Mouse (Mus musculus) ovary, postnatal 36 days (tissue): ENCODE results near the gene Neurl1a.

ENCODE experiments used
- DNase-seq: peaks from one replicate; pipeline ENCODE4 v3.0.0; 2022; ENCODE audit warnings: low spot score, mixed read lengths

Neurl1a gene

DNA sequence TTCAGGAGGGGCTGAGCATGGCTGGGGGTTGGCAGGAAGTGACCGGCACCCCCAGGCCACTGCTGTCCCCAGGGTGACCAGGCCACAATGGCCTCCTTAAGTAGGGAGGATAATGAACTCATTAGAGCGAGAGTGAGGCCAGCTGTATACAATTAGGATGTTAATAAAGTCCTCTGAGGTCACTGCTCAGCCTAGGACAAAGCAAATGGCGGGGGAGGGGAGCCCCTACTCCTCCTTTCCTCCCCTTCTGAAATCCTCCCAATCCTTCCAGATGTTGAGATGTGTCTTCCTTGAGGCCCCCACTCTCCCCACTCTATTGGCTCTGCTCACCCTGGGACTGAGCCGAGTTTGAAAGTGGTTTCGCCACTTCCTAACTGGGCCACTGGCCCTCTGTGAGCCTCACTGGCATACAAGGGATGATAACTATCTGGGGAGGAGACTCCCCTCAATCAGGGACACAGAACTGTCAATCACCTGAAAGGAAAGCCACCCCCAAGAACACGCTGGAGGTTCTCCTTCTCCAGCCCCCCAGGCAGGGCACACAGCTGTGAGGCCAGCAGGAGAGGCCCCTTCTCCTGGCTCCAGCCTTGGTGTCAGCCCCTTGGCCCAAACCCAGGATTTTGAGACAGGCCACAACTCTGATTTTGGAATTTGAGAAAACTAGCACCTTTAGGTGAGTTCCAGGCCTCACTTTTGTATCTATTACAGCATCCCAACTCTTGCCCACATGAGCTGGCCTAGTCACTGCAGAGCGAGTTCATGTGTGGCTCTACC is 112.9 kb downstream of the Neurl1a start:
- no peak for DNase-seq

DNA sequence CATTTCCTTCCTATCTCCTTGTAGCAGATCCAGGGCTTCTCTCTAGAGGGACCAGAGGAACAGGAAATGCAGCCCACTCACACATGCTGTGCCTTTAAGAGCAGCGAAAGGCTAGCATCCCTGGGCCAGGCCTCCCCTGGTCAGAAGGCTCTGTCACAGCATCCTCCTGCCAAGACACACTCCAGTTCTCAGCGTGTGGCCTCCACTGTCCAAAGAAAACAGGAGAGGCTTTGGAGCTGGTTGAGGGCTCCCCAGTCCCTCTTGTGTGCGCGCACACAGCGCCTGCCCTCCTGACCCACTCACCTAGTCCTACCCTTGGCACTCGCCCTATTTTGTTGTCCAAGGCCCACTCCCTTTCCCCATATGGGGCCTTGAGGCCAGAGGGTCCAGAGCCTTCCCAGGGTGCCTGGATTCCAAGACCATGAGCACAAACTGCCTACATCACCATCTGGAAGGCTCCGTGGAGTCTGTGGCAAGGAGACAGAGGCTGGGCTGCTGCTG is 113.9 kb downstream of the Neurl1a start:
- DNase-seq = no peak

DNA sequence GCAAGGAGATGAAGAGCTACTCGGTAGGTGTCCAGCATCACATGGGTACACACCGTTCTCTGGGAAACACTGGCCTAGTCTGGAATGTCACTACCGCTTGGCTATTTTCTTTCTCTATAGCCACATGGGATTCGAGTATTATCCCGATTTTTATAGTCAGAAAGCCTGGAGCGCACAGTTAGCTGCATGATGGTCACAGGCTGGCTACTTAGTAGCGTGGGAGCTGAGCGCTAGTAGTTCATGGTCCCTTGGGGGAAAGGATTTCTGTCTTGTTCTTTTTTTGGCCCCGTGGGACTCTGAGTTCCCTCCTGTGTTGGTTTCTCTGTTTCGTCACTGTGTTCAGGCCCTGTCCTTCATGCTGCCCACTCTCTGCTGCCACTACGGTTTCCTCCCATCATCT is 119.5 kb downstream of the Neurl1a start:
- DNase-seq = no peak

DNA sequence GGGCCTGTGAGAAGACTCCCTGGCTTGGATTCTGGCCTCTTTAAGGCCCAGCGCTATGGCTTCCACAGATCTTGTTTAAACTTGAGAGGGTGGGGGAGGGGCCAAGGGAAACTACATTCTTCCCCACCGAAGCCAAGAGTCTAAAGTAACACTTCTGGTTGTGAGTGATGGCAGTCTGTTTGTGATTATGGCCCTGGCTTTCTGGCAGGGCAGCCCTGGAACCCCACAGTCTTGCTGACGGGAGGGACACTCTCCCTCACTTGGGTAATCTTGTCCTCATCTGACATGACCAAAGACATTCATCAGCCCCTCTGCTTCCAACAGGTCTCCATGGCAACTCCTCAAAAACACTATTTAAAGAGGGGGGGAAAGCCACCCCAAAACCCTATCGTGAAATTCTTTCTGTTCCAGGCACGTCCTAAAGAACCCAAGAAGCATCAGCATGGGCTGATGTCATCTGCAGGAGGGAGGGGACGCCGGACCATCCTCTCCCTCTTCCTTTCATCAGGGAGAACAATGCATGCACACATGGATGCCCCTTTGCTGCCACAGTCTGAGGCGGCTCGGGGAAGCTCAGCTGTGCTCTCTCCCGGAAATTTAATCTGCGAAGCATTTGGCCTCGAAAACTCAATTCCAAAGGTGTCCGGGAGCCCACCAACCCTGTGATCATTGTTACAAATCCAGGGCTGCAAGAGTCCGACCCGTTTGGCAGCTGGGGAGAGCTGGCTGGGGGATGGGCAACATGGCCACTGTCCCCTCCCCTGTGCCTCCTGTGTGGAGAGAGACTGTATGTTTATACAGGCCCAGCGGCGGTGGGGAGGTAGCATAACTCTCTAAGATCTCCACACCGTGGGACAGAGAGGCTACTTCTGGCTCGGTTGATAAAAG is 122.9 kb downstream of the Neurl1a start:
- DNase-seq = no peak

DNA sequence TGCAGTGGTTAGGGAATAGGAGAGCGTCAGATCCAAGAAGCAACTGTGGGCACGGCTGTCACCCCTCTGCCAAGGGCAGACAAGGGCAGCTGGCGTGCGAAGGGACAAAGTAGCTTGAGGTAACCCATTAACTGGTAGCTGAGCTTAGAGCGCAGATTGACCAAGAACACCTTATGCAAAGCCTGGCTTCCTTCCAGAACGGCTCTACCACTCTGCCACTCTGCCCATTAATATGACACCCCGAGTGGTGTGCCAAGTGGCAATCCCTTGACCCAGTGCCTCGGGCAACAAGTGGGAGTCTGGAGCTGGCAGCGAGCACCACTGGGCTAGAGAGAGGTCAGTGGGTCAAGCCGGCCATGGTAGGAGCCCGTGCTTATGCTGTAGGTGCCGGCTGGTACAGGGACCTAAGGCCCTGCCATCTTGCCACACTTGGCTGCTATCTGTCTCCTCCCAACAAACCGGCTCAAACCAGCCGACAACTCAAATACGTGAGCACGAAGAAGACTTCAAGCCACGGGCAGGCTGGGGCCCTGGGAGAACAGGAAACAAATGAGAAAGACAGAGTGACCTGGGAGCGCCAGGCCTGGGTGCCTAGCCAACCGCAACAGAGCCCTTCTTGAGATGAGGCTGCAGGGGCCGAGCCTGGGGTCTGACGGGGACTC is 123.7 kb downstream of the Neurl1a start:
- peak; percentile 56 for DNase-seq

DNA sequence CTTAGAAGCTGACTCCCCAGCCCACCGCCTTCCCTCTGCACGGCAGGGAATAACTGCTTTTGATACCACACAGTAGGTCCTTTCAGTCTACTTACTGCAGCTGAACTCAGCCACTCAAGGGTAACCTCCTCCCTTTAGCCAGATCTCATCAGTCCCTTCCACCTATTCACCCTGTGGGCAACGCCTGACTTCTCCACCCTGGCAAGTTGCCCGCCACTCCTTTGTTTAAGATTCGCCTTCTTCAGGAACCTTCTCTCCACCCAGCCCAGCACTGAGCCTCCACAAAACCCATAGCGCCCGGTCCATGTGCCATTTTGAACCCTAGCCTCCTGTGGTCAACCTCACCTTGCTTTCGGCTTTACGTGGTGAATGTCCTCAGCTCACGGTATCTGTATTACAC is 124.5 kb downstream of the Neurl1a start:
- DNase-seq = peak; percentile 54

DNA sequence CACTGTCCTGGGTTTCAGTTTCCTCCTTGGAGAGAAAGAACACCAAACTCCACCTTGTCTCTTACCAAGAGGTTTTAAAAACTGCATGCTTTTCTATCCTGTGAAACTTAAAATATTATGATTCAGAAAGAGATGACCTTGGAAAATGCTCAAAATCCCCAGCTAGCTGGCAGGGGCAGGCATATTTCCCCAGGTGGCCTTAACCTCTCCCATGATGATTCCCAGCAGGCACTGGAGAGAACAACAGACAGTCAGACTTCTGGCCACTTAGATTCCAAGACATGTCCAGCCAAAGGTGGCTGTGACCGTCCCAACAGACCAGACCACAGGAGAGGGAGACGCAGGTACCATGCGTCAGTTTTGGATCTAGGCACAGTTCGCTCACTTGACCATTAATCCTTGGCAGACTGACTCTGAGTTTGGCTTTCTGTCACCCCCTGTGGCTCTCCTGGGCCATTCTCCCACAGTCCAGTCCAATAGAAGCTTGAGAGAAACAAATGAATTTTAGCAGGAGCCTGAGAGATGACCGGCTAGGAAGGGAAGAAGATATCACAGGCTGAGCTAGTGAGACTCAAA is 125.6 kb downstream of the Neurl1a start:
- no peak for DNase-seq

DNA sequence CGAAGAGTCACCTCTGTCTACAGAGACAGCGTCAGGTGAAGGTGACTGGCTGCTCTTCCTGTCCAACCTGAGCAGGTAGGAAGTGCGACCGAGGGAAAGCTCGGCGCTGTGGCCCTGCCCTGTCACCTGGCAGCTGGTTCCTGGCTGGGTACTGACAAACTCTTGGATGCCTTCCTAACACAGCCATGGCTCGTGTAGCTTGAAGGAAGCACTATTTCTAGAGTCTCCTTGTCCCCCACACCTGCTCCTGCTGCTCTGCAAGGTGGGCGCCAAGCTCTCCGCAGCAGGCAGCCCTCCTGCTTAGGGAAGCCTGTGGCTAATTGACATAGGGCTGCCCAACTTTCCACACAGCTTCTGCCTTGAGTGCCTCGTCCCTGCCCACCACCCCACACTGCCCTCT is 126.8 kb downstream of the Neurl1a start:
- no peak for DNase-seq

DNA sequence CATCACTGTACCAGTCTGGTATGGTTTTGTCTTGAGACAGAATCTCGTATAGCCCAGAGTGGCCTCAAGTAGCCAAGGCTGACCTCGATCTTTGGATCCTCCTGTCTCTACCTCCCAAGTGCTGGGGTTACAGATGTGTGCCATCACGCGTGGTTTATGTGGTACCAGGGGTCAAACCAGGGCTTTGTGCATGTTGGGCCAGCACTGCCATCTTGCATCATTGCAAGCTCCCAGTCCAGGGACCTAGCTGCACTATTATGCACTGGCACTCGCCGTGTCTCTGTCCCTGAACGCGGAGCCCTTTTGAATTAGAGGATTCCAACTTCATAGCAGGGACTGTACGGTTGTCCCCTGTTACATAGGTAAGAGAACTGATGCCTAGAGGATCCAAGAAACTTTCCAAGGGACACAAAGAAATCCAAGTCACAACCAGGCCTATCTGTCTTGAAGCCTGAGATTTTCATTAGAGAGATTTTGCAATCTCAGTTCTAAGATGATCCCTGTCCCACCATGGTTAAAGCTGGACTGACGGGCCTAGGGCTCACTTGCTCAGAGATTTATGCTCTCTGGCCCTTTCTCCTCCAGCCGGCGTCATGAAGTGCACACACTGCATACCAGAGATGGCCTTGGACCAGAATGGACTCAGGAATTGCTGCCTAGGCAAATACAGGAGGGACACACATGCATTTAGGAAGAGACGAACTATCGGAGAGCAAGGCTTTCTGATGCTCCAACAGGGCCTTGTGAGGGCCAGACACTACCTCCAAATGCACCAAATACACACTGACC is 127.7 kb downstream of the Neurl1a start:
- no peak for DNase-seq

DNA sequence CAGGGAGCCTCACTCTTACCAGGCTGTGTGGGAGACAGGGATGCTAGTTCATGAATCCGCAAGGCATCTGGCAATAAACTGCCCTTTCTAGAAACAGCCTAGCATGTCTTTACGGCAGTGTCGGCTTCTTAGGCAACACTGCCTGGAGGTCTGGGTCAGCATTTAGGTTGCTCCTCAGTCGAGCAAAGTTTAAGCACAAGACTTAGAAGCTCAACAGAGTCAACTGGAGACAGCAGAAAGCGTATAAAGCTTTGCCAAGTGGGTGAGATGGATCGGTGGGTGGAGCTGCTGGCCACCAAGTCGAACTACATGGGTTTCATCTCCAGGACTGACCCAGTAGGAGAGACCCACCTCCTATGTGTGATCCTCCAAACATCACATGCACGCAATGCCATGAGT is 128.3 kb downstream of the Neurl1a start:
- DNase-seq = no peak
